Mouse (Mus musculus) forebrain, embryonic 16.5 days (tissue): ENCODE data around the gene Armc6. TPM values are rescaled to one million over a fixed set of nuclear protein-coding genes. Genes with fewer than 3 reads are reported as not detected.

Source experiments
- ATAC-seq: fragments of 200-750 bp; cut with Nextera tagmentation; 2 replicates; pipeline ENCODE4 v1.8.0; 2017; ENCODE audit warnings: mild to moderate bottlenecking, moderate library complexity
- H3K27ac ChIP-seq: fragments of 300-500 bp; sonication (generic); 2 replicates; pipeline ENCODE4 v1.5.1; 2014; ENCODE audit warnings: low read length, control low read depth
- H3K27me3 ChIP-seq: fragments of 300-500 bp; sonication (generic); replicated peaks from 2 replicates; pipeline ENCODE4 v1.6.1; 2014; ENCODE audit warnings: low read length; ENCODE audit not compliant: control insufficient read depth, insufficient read depth
- H3K36me3 ChIP-seq: fragments of 300-500 bp; sonication (generic); 2 replicates; pipeline ENCODE4 v1.6.1; 2014; ENCODE audit not compliant: control insufficient read depth, insufficient read depth
- H3K4me1 ChIP-seq: fragments of 300-500 bp; sonication (generic); replicated peaks from 2 replicates; pipeline ENCODE4 v1.6.1; 2014; ENCODE audit warnings: low read length; ENCODE audit not compliant: control insufficient read depth, insufficient read depth
- H3K4me2 ChIP-seq: fragments of 300-500 bp; sonication (generic); 2 replicates; pipeline ENCODE4 v1.6.1; 2014; ENCODE audit warnings: mild to moderate bottlenecking, low read length, control low read depth
- H3K4me3 ChIP-seq: fragments of 300-500 bp; sonication (generic); replicated peaks from 2 replicates; pipeline ENCODE4 v1.5.1; 2014; ENCODE audit warnings: mild to moderate bottlenecking, low read length, control low read depth
- H3K9ac ChIP-seq: fragments of 300-500 bp; sonication (generic); replicated peaks from 2 replicates; pipeline ENCODE4 v1.6.1; 2014; ENCODE audit warnings: low read depth, low read length, control low read depth
- H3K9me3 ChIP-seq: fragments of 300-500 bp; sonication (generic); 2 replicates; pipeline ENCODE4 v1.6.1; 2016; ENCODE audit warnings: low read length; ENCODE audit not compliant: control insufficient read depth
- WGBS: fragments of 180-500 bp; shearing (Covaris S2); extraction: QIAGEN DNeasy Blood & Tissue Kit; methylation state at CpG from one replicate; pipeline ENCODE4 v1.1.7; 2014; 5-methylcytosine and 5-hydroxymethylcytosine counted together
- polyA plus RNA-seq: library from polyadenylated mRNA; unstranded; fragments of >200 nt; fragmentation: Nextera tagmentation; extraction: Ambion mirVana; gene quantifications from 2 replicates; pipeline ENCODE4 v1.2.1, GENCODE M21; 2015

Gene Armc6
- polyA plus RNA-seq, 1 experiment from 2014 or later: 109 TPM

DNA sequence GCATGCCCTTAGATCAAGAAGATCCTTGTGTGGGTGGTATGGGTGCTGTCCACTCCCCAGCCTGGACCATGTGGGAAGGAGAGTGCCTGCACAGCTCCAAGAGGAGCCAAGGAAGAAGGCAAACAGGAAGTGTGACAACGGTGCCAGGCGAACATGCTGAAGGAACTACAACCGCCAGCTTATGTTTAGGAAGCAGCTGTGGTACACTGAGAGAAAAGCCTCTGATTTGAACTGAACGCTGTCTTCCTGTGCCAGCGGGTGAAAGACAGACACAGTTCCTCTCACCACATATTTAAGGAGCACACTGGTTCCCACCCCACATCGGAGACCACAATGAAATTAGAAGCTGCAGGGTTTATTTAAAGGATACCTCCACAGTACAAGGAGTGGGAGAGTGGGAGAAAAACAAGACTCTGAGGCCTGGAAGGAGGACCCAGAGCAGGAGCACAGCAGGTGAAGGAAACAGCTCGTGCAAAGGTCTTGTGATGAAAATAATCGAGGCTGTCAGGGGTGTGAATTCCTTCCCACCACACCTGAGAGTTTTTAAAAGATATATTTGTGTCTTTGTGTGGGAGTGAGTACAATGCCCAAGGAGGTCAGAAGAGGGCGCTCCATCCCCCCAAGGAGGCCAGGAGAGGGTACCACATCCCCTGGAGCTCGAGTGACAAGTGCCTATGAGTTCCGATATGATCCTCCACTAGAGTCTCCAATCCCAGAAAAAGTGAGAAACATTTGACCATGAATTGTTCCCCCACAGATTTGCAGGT, 34.7 kb upstream of the Armc6 start:
- peak; percentile 22; the same call in 1 of the 2 replicates for ATAC-seq
- H3K4me2 ChIP-seq: no peak overlapping the region
- H3K9me3 ChIP-seq: no peaks in the 10 kb centered on the region
- H3K4me1 ChIP-seq: no peaks in the 10 kb centered on the region
- WGBS: 60% methylated on average over 11 of the region's 11 CpGs
- H3K9ac ChIP-seq: no peak overlapping the region
- H3K36me3 ChIP-seq: peaks cover 7% of the 10 kb centered on the region; the same call in 1 of the 2 replicates
- H3K4me3 ChIP-seq: no peak overlapping the region
- no peak overlapping the region for H3K27ac ChIP-seq
- H3K27me3 ChIP-seq: no peaks in the 10 kb centered on the region

- Histone ChIP-seq H3K4me3 (no peak overlapping the region), H3K9me3 (no peaks in the 10 kb centered on the region), H3K9ac (no peak overlapping the region), H3K27me3 (no peaks in the 10 kb centered on the region), H3K4me2 (no peak overlapping the region), H3K36me3 (peaks cover 14% of the 10 kb centered on the region), H3K4me1 (no peaks in the 10 kb centered on the region), H3K27ac (no peak overlapping the region)
- 20% methylated on average over 5 of the region's 5 CpGs for WGBS
- ATAC-seq: 0 out of 2 replicates have a peak, but pooled peaks have one; percentile 7
Observed at GRCm38 (mm10) chr8:70268311-70268710, 34.0 kb upstream of the Armc6 start.

DNA sequence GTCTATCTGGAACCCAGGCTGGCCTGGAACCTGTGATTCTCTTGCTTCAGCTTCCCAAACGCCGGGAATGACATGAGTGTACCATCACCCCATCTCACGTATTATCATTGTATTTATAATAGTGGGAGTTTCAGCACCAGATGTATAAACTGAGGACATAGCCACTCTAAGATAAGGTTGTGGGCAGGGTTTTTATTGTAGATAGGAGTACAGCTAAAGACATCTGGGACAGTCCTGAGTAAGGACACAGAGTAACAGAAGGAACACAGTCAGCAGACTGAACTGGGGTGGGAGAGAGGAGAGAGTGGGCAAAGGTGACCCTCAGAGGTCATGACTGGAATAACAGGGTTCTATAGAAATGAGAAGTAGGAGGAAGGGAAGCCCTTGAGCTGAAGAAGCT, 33.4 kb upstream of the Armc6 start:
- Histone ChIP-seq H3K27ac (no peak overlapping the region), H3K4me3 (no peak overlapping the region), H3K9me3 (no peaks in the 10 kb centered on the region), H3K4me1 (no peaks in the 10 kb centered on the region), H3K27me3 (no peaks in the 10 kb centered on the region), H3K9ac (no peak overlapping the region), H3K4me2 (no peak overlapping the region), H3K36me3 (peaks cover 20% of the 10 kb centered on the region)
- no peak for ATAC-seq
- WGBS: 86% methylated on average over 3 of the region's 3 CpGs

DNA sequence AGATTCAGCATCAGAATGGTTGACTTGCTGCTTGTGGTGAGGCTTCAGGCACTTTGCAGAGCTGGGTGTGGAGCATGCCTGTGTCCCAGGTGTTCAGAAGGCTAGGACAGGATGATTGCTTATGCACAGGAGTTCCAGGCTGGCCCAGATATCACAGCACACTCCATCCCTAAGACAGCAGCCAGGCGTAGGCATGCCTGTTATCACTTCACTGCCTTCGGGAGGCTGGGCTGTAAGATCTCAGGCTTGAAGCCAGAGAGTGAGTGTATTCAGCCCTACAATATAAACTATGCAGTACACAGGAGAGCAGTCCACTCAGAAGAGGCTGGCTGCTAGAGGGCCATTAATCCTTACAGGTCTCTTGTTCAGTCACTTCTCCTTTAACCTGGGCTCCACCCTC, 24.8 kb upstream of the Armc6 start:
- H3K4me3 ChIP-seq: no peak overlapping the region
- no peaks in the 10 kb centered on the region for H3K4me1 ChIP-seq
- no peaks in the 10 kb centered on the region for H3K9me3 ChIP-seq
- WGBS: 93% methylated on average over 2 of the region's 2 CpGs
- no peak overlapping the region for H3K27ac ChIP-seq
- H3K36me3 ChIP-seq: peaks cover 69% of the 10 kb centered on the region
- H3K27me3 ChIP-seq: no peaks in the 10 kb centered on the region
- H3K9ac ChIP-seq: no peak overlapping the region
- ATAC-seq: no peak
- no peak overlapping the region for H3K4me2 ChIP-seq

DNA sequence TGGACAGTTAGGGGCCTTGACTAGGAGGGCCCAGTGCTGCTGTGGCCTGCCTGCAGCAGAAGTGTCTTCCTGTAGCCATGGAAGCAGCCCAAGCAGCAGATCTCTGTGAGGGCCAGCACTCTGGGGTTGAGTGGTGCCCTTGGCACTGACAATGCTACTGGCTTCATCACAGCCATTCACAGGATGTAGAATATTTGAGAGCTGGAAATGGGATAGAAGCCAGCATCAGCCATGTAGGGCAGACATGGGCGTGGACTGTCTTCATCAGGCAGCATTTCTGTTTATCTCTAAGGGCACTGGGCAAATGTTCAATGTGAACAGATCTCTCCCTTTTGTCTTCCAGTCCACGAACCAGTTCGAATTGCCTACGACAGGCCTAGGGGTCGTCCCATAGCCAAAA, 24.3 kb upstream of the Armc6 start:
- Histone ChIP-seq H3K27ac (no peak overlapping the region), H3K4me1 (no peaks in the 10 kb centered on the region), H3K4me2 (no peak overlapping the region), H3K9ac (no peak overlapping the region), H3K4me3 (no peak overlapping the region), H3K27me3 (no peaks in the 10 kb centered on the region), H3K9me3 (no peaks in the 10 kb centered on the region), H3K36me3 (peaks cover 67% of the 10 kb centered on the region)
- 96% methylated on average over 5 of the region's 5 CpGs for WGBS
- ATAC-seq: no peak

GRCm38 (mm10) chr8:70257456-70257855, 23.2 kb upstream of the Armc6 start:
- Histone ChIP-seq H3K9me3 (no peaks in the 10 kb centered on the region), H3K4me3 (no peak overlapping the region), H3K27me3 (no peaks in the 10 kb centered on the region), H3K27ac (no peak overlapping the region), H3K9ac (no peak overlapping the region), H3K4me1 (no peaks in the 10 kb centered on the region), H3K36me3 (peaks cover 66% of the 10 kb centered on the region), H3K4me2 (no peak overlapping the region)
- whole genome bisulfite sequencing: 85% methylated on average over 3 of the region's 3 CpGs
- no peak for ATAC-seq

GRCm38 (mm10) chr8:70254628-70255027, 20.4 kb upstream of the Armc6 start:
- WGBS: 75% methylated on average over 1 of the region's 1 CpGs

DNA sequence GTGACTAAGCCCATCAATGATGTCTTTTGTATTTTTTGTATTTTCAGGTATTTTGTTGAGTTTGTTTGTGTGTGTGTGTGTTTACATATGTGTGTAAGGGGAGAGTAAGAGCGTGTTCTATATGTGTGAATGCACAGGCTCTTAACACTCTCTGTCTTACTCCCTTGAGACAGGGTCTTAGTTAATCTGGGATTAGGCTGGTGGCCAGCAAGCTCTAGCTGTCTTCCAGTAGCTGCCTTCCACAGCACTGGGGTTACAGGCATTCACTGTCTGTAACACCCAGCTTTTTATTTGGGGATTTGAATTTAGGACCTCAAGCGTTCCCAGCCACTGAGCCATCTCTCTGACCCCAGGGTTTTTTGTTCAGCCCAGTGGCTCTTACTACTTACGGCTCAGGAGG, 13.6 kb upstream of the Armc6 start:
- Histone ChIP-seq H3K36me3 (peaks cover 39% of the 10 kb centered on the region), H3K9me3 (no peaks in the 10 kb centered on the region), H3K27me3 (no peaks in the 10 kb centered on the region), H3K4me3 (no peak overlapping the region), H3K9ac (no peak overlapping the region), H3K27ac (no peak overlapping the region), H3K4me1 (peaks cover 13% of the 10 kb centered on the region; the same call in 1 of the 2 replicates), H3K4me2 (no peak overlapping the region)
- no peak for ATAC-seq
- WGBS: 87% methylated on average over 3 of the region's 3 CpGs

More at GRCm38 (mm10) chr8:70254628-70255027, 20.4 kb upstream of the Armc6 start:
- ATAC-seq: no peak
- Histone ChIP-seq H3K4me3 (no peak overlapping the region), H3K36me3 (peaks cover 60% of the 10 kb centered on the region), H3K9ac (no peak overlapping the region), H3K9me3 (no peaks in the 10 kb centered on the region), H3K27ac (no peak overlapping the region), H3K4me2 (no peak overlapping the region), H3K4me1 (no peaks in the 10 kb centered on the region), H3K27me3 (no peaks in the 10 kb centered on the region)

- ATAC-seq: no peak
- H3K4me3 ChIP-seq: no peak overlapping the region
- H3K4me1 ChIP-seq: peaks cover 13% of the 10 kb centered on the region; the same call in 1 of the 2 replicates
- H3K27ac ChIP-seq: no peak overlapping the region
- H3K9ac ChIP-seq: no peak overlapping the region
- H3K36me3 ChIP-seq: peaks cover 31% of the 10 kb centered on the region
- no peaks in the 10 kb centered on the region for H3K27me3 ChIP-seq
- H3K4me2 ChIP-seq: no peak overlapping the region
- WGBS: 90% methylated on average over 6 of the region's 6 CpGs
- H3K9me3 ChIP-seq: no peaks in the 10 kb centered on the region
Observed at GRCm38 (mm10) chr8:70246622-70247021, 12.4 kb upstream of the Armc6 start.
